Mouse (Mus musculus) left cerebral cortex, postnatal 25 days (tissue): ENCODE data around the gene Taf5l. TPM values are rescaled to one million over a fixed set of nuclear protein-coding genes. Genes with fewer than 3 reads are reported as not detected.
"Not testable (repeated sequence)": the region's sequence is repeated elsewhere in the genome, so short reads cannot be mapped to it uniquely, and the experiment has no call there.

Source experiments
- DNase-seq, 2 experiments: peaks; one replicate each; pipeline ENCODE4 v3.0.0; 2022; ENCODE audit warnings: low spot score in 2 of 2, mixed read lengths in 1 of 2
- intact Hi-C: fragments of 180-260 bp; cut with DNase I; formaldehyde crosslinking; loops from one replicate; pipeline ENCODE4 v1.15.1; 2025
- total RNA-seq, 2 experiments: library from RNA; stranded (reverse); gene quantifications; 2 replicates each; pipeline ENCODE4 v1.2.3; 2021

Taf5l gene
- total RNA-seq, 2 experiments from 2014 or later: 21.2 to 21.8 TPM

- intact Hi-C loops: loop anchor here (2.0 to 5.0 kb wide), 2 partner anchors 36 to 73 kb away; partner anchors contain the start of gene Nup133
- peak in 1 of 2 experiments; percentile 21 for DNase-seq
Observed at GRCm38 (mm10) chr8:124020439-124021236, 559 bp downstream of the Taf5l start.

GRCm38 (mm10) chr8:124019782-124020181 is 1.4 kb downstream of the Taf5l start:
- intact Hi-C loops: loop anchor here (2.0 to 5.0 kb wide), 2 partner anchors 35 to 72 kb away; partner anchors contain the start of gene Nup133
- no peak for DNase-seq

DNA sequence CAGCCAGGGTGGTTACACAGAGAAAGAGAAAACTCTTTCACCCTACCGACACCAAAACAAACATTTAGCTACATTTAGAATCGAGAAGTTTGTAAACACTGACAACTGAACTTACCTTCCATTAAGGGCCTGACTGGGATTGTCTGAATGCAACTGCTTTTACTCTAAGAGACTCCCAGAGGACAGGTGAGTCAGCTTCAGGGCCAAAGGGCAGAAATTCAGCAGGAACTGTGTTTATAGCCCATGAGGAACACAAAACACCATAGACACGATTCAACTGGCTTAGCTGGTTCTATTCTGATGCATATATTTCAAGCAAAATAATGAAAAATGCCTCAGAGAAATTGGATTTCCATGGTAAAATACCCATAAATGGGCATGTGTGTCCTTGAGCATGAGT is 6.4 kb downstream of the Taf5l start:
- intact Hi-C loops: no loop called here
- DNase-seq: no peak

- intact Hi-C loops, DNase-seq: not testable (repeated sequence)
Observed at GRCm38 (mm10) chr8:124014299-124014698, 6.9 kb downstream of the Taf5l start.

- intact Hi-C loops: no loop called here
- DNase-seq: no peak
Observed at GRCm38 (mm10) chr8:124011989-124012586, 9.1 kb downstream of the Taf5l start.

DNA sequence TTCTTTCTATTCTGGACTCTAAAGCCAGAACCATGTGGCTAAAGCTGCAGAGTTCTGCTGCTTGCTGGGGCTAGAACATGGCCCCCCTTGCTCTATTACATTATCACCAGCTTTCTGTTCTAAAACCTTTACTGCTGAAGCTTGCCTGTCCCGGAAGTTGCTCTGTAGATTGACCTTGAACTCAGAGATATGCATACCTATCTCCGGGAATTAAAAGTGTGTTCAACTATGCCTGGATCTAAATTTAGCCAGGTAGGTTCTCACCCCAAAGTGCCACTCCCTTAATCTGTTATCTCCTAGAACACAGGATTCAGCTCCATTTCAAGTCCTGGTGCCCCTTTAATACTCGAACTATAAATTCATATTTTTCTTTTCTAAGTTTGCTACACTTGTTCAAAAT is 9.6 kb downstream of the Taf5l start:
- intact Hi-C loops: no loop called here
- DNase-seq: no peak

DNA sequence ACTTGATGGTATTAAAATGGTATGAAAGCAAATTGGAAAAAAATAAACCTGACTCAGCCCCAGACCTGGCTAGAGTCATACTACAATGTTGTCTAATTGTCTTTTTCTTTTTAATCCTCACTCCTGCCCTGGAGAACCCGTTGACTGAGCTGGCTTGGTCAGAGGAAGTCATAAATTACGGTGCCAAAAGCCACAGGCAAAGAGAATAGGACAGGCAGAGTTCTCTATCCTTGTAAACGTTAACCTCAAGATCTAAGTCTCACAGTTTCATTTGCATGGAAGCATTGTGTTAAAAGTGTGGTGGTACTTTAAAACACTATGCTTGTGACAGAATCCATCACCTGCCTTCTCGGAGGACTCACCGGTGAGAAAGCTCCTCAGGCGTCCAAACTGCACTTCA is 13.4 kb downstream of the Taf5l start:
- intact Hi-C loops: no loop called here
- no peak for DNase-seq

DNA sequence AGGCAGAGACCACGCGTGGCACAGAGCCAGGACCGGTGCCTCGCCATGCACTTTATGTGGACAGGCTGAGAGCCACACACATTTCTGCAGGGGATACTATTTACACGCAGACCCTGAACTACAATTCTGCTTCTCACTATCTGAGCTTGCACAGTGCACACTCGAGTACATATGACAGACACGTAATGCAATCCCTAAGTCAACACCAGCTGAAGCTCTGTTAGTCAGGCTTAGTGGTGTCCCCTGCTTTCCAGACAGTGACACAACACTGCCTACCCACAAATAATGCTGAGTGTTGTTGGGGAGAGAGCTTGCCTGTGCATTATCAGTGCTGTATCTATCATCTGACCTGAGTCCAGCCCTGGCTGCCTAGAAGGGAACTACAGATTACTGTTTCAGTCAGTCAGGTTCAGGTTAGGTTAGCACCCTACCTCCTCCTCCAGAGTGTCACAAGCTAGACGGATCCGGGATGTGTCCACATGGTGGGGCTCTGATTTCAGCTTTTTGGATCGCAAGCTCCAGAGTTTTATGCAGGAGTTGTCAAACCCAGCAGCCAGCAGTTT is 18.6 kb downstream of the Taf5l start:
- no peak for DNase-seq
- intact Hi-C loops: no loop called here

DNA sequence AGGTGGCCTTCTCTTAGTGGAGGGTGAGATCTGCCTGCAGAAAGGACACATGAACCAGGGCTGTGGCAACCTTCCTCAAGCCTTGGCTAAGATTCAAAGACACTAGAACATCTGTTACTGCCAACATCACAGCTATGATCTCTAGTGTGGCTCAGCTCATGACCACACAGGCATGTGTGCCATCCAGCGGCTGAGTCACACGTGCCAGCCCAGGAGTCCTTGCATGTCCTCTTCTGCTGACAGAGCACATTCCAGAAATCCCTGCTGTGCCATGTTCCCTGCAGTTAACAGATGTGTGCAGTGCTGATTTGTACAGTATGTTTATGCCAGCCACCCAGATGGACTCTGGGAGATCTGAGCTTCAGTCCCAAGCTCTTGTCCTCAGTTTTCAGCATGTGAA is 21.6 kb downstream of the Taf5l start:
- no peak for DNase-seq

DNA sequence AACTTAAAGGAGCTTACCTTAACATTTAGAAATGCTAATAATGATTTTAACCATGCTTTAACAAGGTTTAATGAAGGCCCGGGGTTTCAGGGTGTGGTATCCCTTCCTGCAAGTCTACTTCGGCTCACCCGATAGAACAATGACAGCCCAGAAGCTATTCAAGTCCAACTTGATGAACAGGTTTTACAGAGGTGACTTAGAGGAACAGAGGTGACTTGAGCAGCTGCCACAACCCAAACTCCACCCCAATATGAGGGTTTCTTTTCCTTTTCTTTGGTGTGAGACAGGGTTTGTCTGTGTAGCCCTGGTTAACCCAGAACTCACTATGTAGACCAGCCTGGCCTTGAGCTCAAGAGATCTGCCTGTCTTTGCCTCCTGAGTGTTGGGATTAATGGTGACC is 27.2 kb downstream of the Taf5l start:
- DNase-seq: no peak

More for the DNA sequence above, 21.6 kb downstream of the Taf5l start:
- intact Hi-C loops: no loop called here

DNA sequence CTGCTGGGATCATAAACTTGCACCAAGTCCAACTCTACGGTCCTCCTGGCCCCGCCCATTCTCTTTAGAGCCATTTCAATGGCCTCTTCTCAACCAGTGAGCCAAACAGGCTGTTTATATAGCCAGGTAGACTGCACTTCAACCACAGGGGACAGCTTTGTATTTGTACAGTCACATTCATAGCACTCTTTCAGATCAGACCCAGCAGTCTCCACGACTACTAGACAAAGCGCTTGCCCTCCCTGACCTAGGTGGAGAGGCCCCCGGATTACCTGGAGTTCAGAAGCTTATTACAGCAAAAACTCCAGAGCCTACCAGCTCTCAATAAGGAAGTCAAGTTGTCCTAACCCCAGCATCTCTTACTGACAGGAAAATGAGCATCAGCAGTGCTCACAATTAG is 27.6 kb downstream of the Taf5l start:
- intact Hi-C loops: no loop called here
- no peak for DNase-seq

More for the DNA sequence above, 27.2 kb downstream of the Taf5l start:
- intact Hi-C loops: no loop called here

GRCm38 (mm10) chr8:123992587-123992986 is 28.6 kb downstream of the Taf5l start:
- no peak for DNase-seq
- intact Hi-C loops: no loop called here

DNA sequence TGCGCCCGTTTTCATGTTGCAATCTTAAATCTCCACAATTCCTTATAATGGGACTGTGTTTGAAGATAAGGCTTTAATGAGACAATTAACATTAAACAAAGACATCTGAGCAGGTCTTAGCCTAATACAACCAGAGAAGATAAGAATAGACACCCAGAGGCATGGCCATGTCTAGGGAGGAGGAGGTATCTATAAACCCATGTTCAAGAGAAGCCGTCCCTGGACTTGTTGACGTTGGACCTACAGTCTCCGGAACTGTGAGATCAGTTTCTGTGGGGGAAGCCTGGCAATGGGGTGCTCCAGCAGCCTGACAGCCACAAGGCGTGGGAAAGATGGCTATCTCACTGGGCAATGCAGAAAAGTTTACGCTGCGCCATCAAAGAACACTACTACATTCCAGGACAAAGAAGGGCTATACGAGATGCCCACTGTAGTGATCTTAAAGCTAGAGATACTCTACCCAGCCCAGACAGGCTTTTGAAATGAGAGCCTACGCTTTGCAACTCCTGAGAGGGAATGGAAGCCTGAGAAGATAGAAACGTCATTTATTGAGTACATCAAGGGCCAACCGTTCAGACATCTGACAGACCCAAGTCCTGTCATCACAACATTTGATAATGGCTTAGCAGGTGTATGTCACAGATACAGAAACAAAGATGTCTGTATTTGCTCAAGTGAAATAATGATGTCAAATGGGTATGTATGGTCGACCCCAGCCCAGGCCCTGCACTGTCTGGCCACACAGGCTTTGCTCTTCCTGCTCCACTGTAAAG is 30.7 kb downstream of the Taf5l start:
- DNase-seq: no peak
- intact Hi-C loops: no loop called here

GRCm38 (mm10) chr8:123989128-123989527 is 32.1 kb downstream of the Taf5l start:
- intact Hi-C loops: no loop called here
- DNase-seq: no peak

DNA sequence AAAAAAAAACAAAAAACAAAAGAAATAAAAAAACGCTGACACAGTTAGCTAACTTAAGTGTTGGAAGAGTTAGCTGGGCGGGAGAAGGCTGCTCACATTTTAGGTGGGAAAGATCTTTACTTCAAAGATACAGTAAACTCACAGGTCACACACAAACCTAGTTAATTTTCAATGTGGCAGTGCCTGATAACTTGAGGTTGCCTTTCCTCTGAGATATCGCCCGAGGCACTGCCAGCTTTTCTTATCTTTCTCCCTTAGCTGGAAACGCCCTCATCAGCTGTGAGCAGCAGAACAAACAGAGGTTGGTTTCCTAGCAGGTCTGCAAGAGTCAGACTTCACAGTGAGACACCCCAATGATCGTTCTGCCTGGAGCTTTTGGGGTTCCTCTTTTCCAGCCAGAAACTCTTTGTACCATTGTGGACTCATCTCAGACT is 32.6 kb downstream of the Taf5l start:
- no peak for DNase-seq
- intact Hi-C loops: no loop called here

- intact Hi-C loops: no loop called here
- DNase-seq: peak; percentile 72 to 76
Observed at GRCm38 (mm10) chr8:123982826-123983400, 38.3 kb downstream of the Taf5l start, which contains the start of gene Abcb10. Gene Abcb10, minus strand, starts transcription at chr8:123983122.

DNA sequence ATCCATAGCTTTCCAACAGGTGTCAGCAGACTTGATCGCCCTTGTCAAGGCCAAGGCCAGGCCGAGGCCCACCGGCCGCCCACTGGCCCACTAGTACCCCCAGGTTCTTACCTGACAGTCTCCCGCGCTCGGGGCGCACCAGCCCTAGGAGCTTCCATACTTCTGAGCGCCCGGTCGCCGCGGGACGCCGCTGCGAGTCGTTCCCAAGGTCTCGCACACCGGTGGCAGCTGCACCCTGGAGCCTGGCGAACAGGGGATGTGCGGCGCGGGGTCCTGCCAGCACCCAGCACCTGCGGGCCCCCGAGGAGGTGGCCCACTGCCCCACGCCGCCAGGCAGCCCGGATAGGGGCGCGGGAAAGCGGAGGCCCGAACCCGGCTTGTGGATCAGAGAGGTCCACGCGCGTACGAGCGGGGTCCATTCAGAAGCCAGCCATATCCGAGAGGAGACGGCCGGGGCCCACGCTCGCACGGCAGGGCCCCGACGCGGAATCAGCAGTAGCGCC is 38.9 kb downstream of the Taf5l start:
- DNase-seq: peak; percentile 18 to 43
- intact Hi-C loops: no loop called here

GRCm38 (mm10) chr8:123981674-123982073 is 39.5 kb downstream of the Taf5l start:
- intact Hi-C loops: no loop called here
- DNase-seq: peak; percentile 26 to 53

GRCm38 (mm10) chr8:123980239-123980638 is 41.0 kb downstream of the Taf5l start:
- intact Hi-C loops: no loop called here
- DNase-seq: no peak
